Mouse (Mus musculus) urinary bladder, postnatal 14 days (tissue): Measurements from ENCODE around the gene Peg10.
"Not testable (repeated sequence)": the region's sequence is repeated elsewhere in the genome, so short reads cannot be mapped to it uniquely, and the experiment has no call there.

ENCODE experiments used
- DNase-seq: peaks from one replicate; pipeline ENCODE4 v3.0.0; 2021; ENCODE audit warnings: low spot score

Gene Peg10

GRCm38 (mm10) chr6:4749091-4749490 lies 2.0 kb downstream of the Peg10 start:
- DNase-seq: peak; percentile 97

- DNase-seq: no peak
Measured at GRCm38 (mm10) chr6:4751355-4751754, 4.2 kb downstream of the Peg10 start.

- DNase-seq: no peak
Measured at GRCm38 (mm10) chr6:4754286-4754685, 7.2 kb downstream of the Peg10 start.

- DNase-seq: no peak
Measured at GRCm38 (mm10) chr6:4754886-4755285, 7.8 kb downstream of the Peg10 start.

GRCm38 (mm10) chr6:4761415-4762142 lies 14.5 kb downstream of the Peg10 start:
- not testable (repeated sequence) for DNase-seq

- DNase-seq: no peak
Measured at GRCm38 (mm10) chr6:4762252-4762651, 15.1 kb downstream of the Peg10 start.

GRCm38 (mm10) chr6:4796281-4796680 lies 49.2 kb downstream of the Peg10 start:
- DNase-seq: no peak

- DNase-seq: not testable (repeated sequence)
Measured at GRCm38 (mm10) chr6:4797317-4797716, 50.2 kb downstream of the Peg10 start.

GRCm38 (mm10) chr6:4798382-4798781 lies 51.3 kb downstream of the Peg10 start:
- DNase-seq: no peak

GRCm38 (mm10) chr6:4799359-4799758 lies 52.3 kb downstream of the Peg10 start:
- DNase-seq: no peak

GRCm38 (mm10) chr6:4806981-4807380 lies 59.9 kb downstream of the Peg10 start:
- DNase-seq: no peak
